Mouse (Mus musculus): ENCODE measurements around the gene Alkbh3.

Alkbh3 gene

GRCm38 (mm10) chr2:93992810-93993209 lies 17.8 kb downstream of the Alkbh3 start:
- in situ Hi-C loops (cut with MboI, MseI): no loop called here

- in situ Hi-C loops (cut with MboI, MseI): no loop called here
Observed at GRCm38 (mm10) chr2:93992259-93992658, 18.3 kb downstream of the Alkbh3 start.

- in situ Hi-C loops (cut with MboI, MseI): no loop called here
Observed at GRCm38 (mm10) chr2:93991336-93991735, 19.3 kb downstream of the Alkbh3 start.

GRCm38 (mm10) chr2:93988440-93988839 lies 22.2 kb downstream of the Alkbh3 start:
- in situ Hi-C loops (cut with MboI, MseI): no loop called here

GRCm38 (mm10) chr2:93982457-93983235 lies 28.0 kb downstream of the Alkbh3 start:
- in situ Hi-C loops (cut with MboI, MseI): no loop called here

GRCm38 (mm10) chr2:93979249-93980120 lies 31.1 kb downstream of the Alkbh3 start:
- in situ Hi-C loops (cut with MboI, MseI): loop anchor here (10.0 kb wide), 1 partner anchor 555 kb away; no protein-coding TSS in a partner anchor

- in situ Hi-C loops (cut with MboI, MseI): loop anchor here (10.0 kb wide), 1 partner anchor 552 kb away; no protein-coding TSS in a partner anchor
Observed at GRCm38 (mm10) chr2:93976436-93977252, 34.0 kb downstream of the Alkbh3 start.

GRCm38 (mm10) chr2:93975526-93976435 lies 34.8 kb downstream of the Alkbh3 start:
- in situ Hi-C loops (cut with MboI, MseI): loop anchor here (10.0 kb wide), 1 partner anchor 551 kb away; no protein-coding TSS in a partner anchor

- in situ Hi-C loops (cut with MboI, MseI): loop anchor here (10.0 kb wide), 1 partner anchor 550 kb away; no protein-coding TSS in a partner anchor
Observed at GRCm38 (mm10) chr2:93975041-93975440, 35.6 kb downstream of the Alkbh3 start.

- in situ Hi-C loops (cut with MboI, MseI): loop anchor here (10.0 kb wide), 1 partner anchor 547 kb away; no protein-coding TSS in a partner anchor
Observed at GRCm38 (mm10) chr2:93971647-93972046, 39.0 kb downstream of the Alkbh3 start.

- in situ Hi-C loops (cut with MboI, MseI): no loop called here
Observed at GRCm38 (mm10) chr2:93964494-93965160, 46.0 kb downstream of the Alkbh3 start.

- in situ Hi-C loops (cut with MboI, MseI): no loop called here
Observed at GRCm38 (mm10) chr2:93963802-93964201, 46.8 kb downstream of the Alkbh3 start.

GRCm38 (mm10) chr2:93961716-93962115 lies 48.9 kb downstream of the Alkbh3 start:
- in situ Hi-C loops (cut with MboI, MseI): no loop called here

- in situ Hi-C loops (cut with MboI, MseI): no loop called here
Observed at GRCm38 (mm10) chr2:93959346-93959745, 51.3 kb downstream of the Alkbh3 start.

GRCm38 (mm10) chr2:93958216-93958615 lies 52.4 kb downstream of the Alkbh3 start:
- in situ Hi-C loops (cut with MboI, MseI): no loop called here

GRCm38 (mm10) chr2:93957785-93958175 lies 52.8 kb downstream of the Alkbh3 start:
- in situ Hi-C loops (cut with MboI, MseI): no loop called here

- in situ Hi-C loops (cut with MboI, MseI): no loop called here
Observed at GRCm38 (mm10) chr2:93956908-93957784, 53.5 kb downstream of the Alkbh3 start, which contains the start of gene Gm13889. Gm13889 (minus strand) TSS chr2:93957201.

GRCm38 (mm10) chr2:93956331-93956801 lies 54.2 kb downstream of the Alkbh3 start:
- in situ Hi-C loops (cut with MboI, MseI): no loop called here

GRCm38 (mm10) chr2:93955886-93956285 lies 54.7 kb downstream of the Alkbh3 start:
- in situ Hi-C loops (cut with MboI, MseI): no loop called here
